ENCODE assay signal across 8 mouse cellular contexts in the genomic region with DNA sequence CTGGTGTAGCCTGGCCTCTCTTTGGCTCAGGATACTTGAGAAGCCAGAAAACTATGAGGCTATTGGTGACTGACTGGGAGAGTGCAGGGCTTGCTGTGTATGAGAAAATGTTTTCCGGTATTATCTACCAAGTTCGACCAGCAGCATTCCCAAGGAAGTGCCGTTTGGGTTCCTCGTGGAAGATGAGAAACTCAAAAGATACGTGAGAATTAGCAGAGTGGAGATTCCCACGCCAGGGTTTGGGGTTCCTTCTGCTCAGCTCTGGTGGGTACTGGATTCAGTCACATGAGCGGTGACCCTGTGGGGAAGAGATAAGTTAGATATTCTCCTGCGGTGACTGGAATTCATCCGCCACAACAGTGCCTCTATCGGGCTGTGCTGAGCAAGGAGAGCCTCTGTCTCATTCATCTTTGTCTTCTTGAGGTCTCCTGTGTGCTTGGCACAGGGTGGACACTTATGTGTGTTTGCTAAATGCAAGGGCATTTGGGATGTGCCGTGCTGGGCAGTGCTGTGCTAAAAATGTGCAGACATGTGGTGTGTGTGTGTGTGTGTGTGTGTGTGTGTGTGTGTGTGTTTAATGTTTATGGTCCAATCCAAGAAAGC. TPM values are rescaled to one million over a fixed set of nuclear protein-coding genes. Genes with fewer than 3 reads are reported as not detected.
A peak's percentile ranks its signal among the peaks of the same experiment; 100 is the strongest.
DNase-seq lines count a peak whose midpoint lies in the region; ATAC-seq and TF ChIP-seq lines count a peak whose summit lies in the region.
"Had no signal": no experiment of that assay in that cellular context is flagged by ENCODE, and none has a peak within 500 bp of the region (broad histone marks: within the 10 kb centered on the region; RNA-seq: fewer than 3 reads in every experiment).

No protein-coding gene starts in this region.

- peak overlapping the region; percentile 50 for H3K4me3 ChIP-seq in testis, adult 2 months (ENCODE audit: control insufficient read depth, low read depth, low read length)
- H3K4me3 ChIP-seq in heart, embryonic 15.5 days: peak overlapping the region; percentile 93
- 0 out of 2 replicates have a peak overlapping the region, but pooled peaks have one; percentile 6 for H3K4me3 ChIP-seq in liver, embryonic 16.5 days (ENCODE audit: low read depth, low read length)

- H3K4me2 ChIP-seq in heart, embryonic 15.5 days: peak overlapping the region; percentile 100
- no peak overlapping the region for H3K4me2 ChIP-seq in liver, embryonic 16.5 days (ENCODE audit: low read depth, low read length)

- no peaks in the 10 kb centered on the region for H3K36me3 ChIP-seq in testis, adult 2 months (ENCODE audit: control insufficient read depth, insufficient read depth, low read length)
- H3K36me3 ChIP-seq in heart, embryonic 15.5 days: no peaks in the 10 kb centered on the region
- no peaks in the 10 kb centered on the region for H3K36me3 ChIP-seq in liver, embryonic 16.5 days (ENCODE audit: control insufficient read depth, insufficient read depth)

- ATAC-seq in heart, embryonic 15.5 days (replicated peaks; ENCODE audit: insufficient number of reproducible peaks, insufficient read depth, low FRiP score, low read depth): no peak
- no peak for ATAC-seq in liver, embryonic 16.5 days (ENCODE audit: low read depth)

- 14% methylated on average over 11 of the region's 11 CpGs for WGBS in heart, embryonic 15.5 days
- 10% methylated on average over 11 of the region's 11 CpGs for WGBS in liver, embryonic 16.5 days (ENCODE audit: insufficient replicate concordance)

- no peaks in the 10 kb centered on the region for H3K27me3 ChIP-seq in testis, adult 2 months (ENCODE audit: control insufficient read depth, insufficient read depth, low read length)
- H3K27me3 ChIP-seq in heart, embryonic 15.5 days: no peaks in the 10 kb centered on the region
- peaks cover 25% of the 10 kb centered on the region for H3K27me3 ChIP-seq in liver, embryonic 16.5 days (ENCODE audit: control insufficient read depth, insufficient read depth, low read depth, low read length)

- no peaks in the 10 kb centered on the region for H3K9me3 ChIP-seq in heart, embryonic 15.5 days (replicated peaks)
- H3K9me3 ChIP-seq in liver, embryonic 16.5 days (replicated peaks; ENCODE audit: control insufficient read depth, low read length): no peaks in the 10 kb centered on the region

- peaks cover 10% of the 10 kb centered on the region for H3K4me1 ChIP-seq in testis, adult 2 months (ENCODE audit: control insufficient read depth, insufficient read depth, low read length)
- peaks cover 40% of the 10 kb centered on the region for H3K4me1 ChIP-seq in heart, embryonic 15.5 days (replicated peaks)
- H3K4me1 ChIP-seq in liver, embryonic 16.5 days (ENCODE audit: control insufficient read depth, low read depth, low read length): no peaks in the 10 kb centered on the region; the same call in 1 of the 2 replicates

- DNase-seq in testis, postnatal 14 days (ENCODE audit: low spot score): no peak
- no peak for DNase-seq in adrenal gland, adult 2 months
- no peak for DNase-seq in urinary bladder, adult 2 months (ENCODE audit: low spot score)
- no peak for DNase-seq in thymus, postnatal 14 days

- H3K9ac ChIP-seq in heart, embryonic 15.5 days: peak overlapping the region; percentile 87
- no peak overlapping the region for H3K9ac ChIP-seq in liver, embryonic 16.5 days (ENCODE audit: low read depth, low read length)

- TF ChIP-seq POLR2A in testis, adult 2 months (IDR thresholded peaks at IDR 0.05; ENCODE audit: control insufficient read depth, low read depth, low read length): no peak

- TF ChIP-seq CTCF in testis, adult 2 months (IDR thresholded peaks at IDR 0.05; ENCODE audit: control insufficient read depth, insufficient read depth, insufficient replicate concordance, low read depth, low read length): no peak

- no peak overlapping the region for H3K27ac ChIP-seq in testis, adult 2 months (ENCODE audit: control insufficient read depth, insufficient read depth, low read depth, low read length)
- peak overlapping the region; percentile 84 for H3K27ac ChIP-seq in heart, embryonic 15.5 days
- H3K27ac ChIP-seq in liver, embryonic 16.5 days (ENCODE audit: low read length): no peak overlapping the region

RNA-seq across cellular contexts. Expression of a gene that starts 2.2 kb away (rescaled TPM):
- 3.9 and 4.3 TPM in 2 replicates for polyA plus RNA-seq in testis, adult 2 months (2012; rRNA removed)
- polyA plus RNA-seq in heart, embryonic 15.5 days (2015; fragmentation: Nextera tagmentation; extraction: Ambion mirVana): 11.0 and 11.9 TPM in 2 replicates
- 0.77 and 0.99 TPM in 2 replicates for polyA plus RNA-seq in liver, embryonic 16.5 days (2015; fragmentation: Nextera tagmentation; extraction: Ambion mirVana)
- 1 to 10 TPM; 2.9 to 4.8 TPM for total RNA-seq in adrenal gland, adult 2 months (2021)
- 4.8 and 6.8 TPM in 2 replicates for polyA plus RNA-seq in adrenal gland, adult 2 months (2012; rRNA removed)
- polyA plus RNA-seq in urinary bladder, adult 2 months (2012; rRNA removed): 1.3 and 1.8 TPM in 2 replicates
- total RNA-seq: neutrophil, adult 5-6 weeks had no signal

RNA-seq across cellular contexts. Expression of a gene that starts 45.6 kb away (rescaled TPM):
- polyA plus RNA-seq in testis, adult 2 months (2012; rRNA removed): 188 and 191 TPM in 2 replicates
- polyA plus RNA-seq in heart, embryonic 15.5 days (2015; fragmentation: Nextera tagmentation; extraction: Ambion mirVana): 7.2 and 9.0 TPM in 2 replicates
- polyA plus RNA-seq in liver, embryonic 16.5 days (2015; fragmentation: Nextera tagmentation; extraction: Ambion mirVana): 1.1 and 1.2 TPM in 2 replicates
- total RNA-seq in adrenal gland, adult 2 months (2021): 1 to 10 TPM; 2.3 to 5.1 TPM
- polyA plus RNA-seq in adrenal gland, adult 2 months (2012; rRNA removed): 2.7 and 3.7 TPM in 2 replicates
- 6.7 and 6.9 TPM in 2 replicates for polyA plus RNA-seq in urinary bladder, adult 2 months (2012; rRNA removed)

RNA-seq across cellular contexts. Expression of a gene that starts 53.5 kb away (rescaled TPM):
- polyA plus RNA-seq in testis, adult 2 months (2012; rRNA removed): 75.3 and 76.4 TPM in 2 replicates
- polyA plus RNA-seq in heart, embryonic 15.5 days (2015; fragmentation: Nextera tagmentation; extraction: Ambion mirVana): not detected in 2 replicates
- polyA plus RNA-seq in liver, embryonic 16.5 days (2015; fragmentation: Nextera tagmentation; extraction: Ambion mirVana): not detected in 2 replicates
- total RNA-seq in adrenal gland, adult 2 months (2021): not detected
- not detected in 2 replicates for polyA plus RNA-seq in adrenal gland, adult 2 months (2012; rRNA removed)
- polyA plus RNA-seq in urinary bladder, adult 2 months (2012; rRNA removed): not detected in 2 replicates
- total RNA-seq: neutrophil, adult 5-6 weeks had no signal

Comparison
In these comparisons a context has a peak if more than half of its experiments do, and no peak if none do; other contexts are left out.
1. H3K4me3 ChIP-seq: peak in every context shown above with its lines; median percentile 93 in heart, embryonic 15.5 days; 50 in testis, adult 2 months; 6 in liver, embryonic 16.5 days.
2. RNA of a gene that starts 45.6 kb away (polyA plus RNA-seq): 188 to 191 TPM in testis, adult 2 months; 7.2 to 9.0 TPM in heart, embryonic 15.5 days, 6.7 to 6.9 TPM in urinary bladder, adult 2 months, 2.7 to 3.7 TPM in adrenal gland, adult 2 months and 1.1 to 1.2 TPM in liver, embryonic 16.5 days; every median in the first group is over 10 times any median in the second.
3. RNA of a gene that starts 53.5 kb away (polyA plus RNA-seq): 75.3 to 76.4 TPM in testis, adult 2 months; not detected in heart, embryonic 15.5 days, not detected in liver, embryonic 16.5 days, not detected in adrenal gland, adult 2 months and not detected in urinary bladder, adult 2 months; every median in the first group is over 10 times any median in the second.